Mouse (Mus musculus) olfactory bulb, adult 2 months (tissue): ENCODE measurements around the gene Epha3. TPM values are rescaled to one million over a fixed set of nuclear protein-coding genes. Genes with fewer than 3 reads are reported as not detected.

ENCODE experiments used
- H3K27ac ChIP-seq: fragments of 200-500 bp; 2 replicates; pipeline ENCODE4 v1.5.1; 2012; ENCODE audit warnings: low read depth, low read length; ENCODE audit not compliant: insufficient read depth
- H3K4me1 ChIP-seq: fragments of 200-500 bp; 2 replicates; pipeline ENCODE4 v1.6.1; 2012; ENCODE audit warnings: low read length; ENCODE audit not compliant: control insufficient read depth, insufficient read depth
- H3K4me3 ChIP-seq: fragments of 200-500 bp; 2 replicates; pipeline ENCODE4 v1.5.1; 2012; ENCODE audit warnings: mild to moderate bottlenecking, low read depth, low read length, moderate library complexity; ENCODE audit not compliant: insufficient read depth
- CTCF ChIP-seq: fragments of 200-500 bp; IDR thresholded peaks from 2 replicates; pipeline ENCODE4 v1.5.1; 2012; ENCODE audit warnings: low read depth, mild to moderate bottlenecking, low read length, moderate library complexity; ENCODE audit not compliant: insufficient read depth
- POLR2A ChIP-seq: fragments of 200-500 bp; IDR thresholded peaks from 2 replicates; pipeline ENCODE4 v1.6.1; 2012; ENCODE audit warnings: mild to moderate bottlenecking, low read depth, low read length, moderate library complexity; ENCODE audit not compliant: insufficient read depth
- WGBS: fragments of 180-500 bp; shearing (Covaris S2); methylation state at CpG from one replicate; pipeline ENCODE4 v1.1.7; 2018; 5-methylcytosine and 5-hydroxymethylcytosine counted together
- polyA plus RNA-seq: library from polyadenylated mRNA; stranded (reverse); fragments of >200 nt; gene quantifications from 2 replicates; pipeline ENCODE4 v1.2.4, GENCODE M21; 2012; ENCODE audit warnings: low replicate concordance; ENCODE audit not compliant: missing spikeins, insufficient read depth, insufficient read length

Epha3 gene
- polyA plus RNA-seq, 1 experiment, result not detected

DNA sequence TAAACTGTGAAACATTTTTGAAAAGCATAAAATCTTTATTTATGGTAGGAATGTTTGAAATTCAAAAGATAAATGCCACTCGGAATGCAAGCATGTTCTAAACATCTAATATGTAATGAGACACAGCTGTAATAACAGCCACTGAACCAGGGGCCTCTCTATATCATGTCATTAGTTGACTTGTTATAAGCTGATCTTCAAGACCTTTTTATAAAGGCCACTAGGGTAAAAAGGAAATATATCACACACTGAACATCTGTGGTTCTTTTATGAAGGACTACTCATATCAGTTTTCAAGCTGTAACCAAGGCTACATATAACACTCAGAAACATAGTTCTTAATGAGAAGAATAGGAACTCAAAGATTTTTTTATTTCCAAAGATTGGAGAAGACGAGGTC lies 221.3 kb downstream of the Epha3 start:
- WGBS, result 79% methylated on average over 2 of the region's 2 CpGs
- TF ChIP-seq CTCF (no peak), POLR2A (no peak)

DNA sequence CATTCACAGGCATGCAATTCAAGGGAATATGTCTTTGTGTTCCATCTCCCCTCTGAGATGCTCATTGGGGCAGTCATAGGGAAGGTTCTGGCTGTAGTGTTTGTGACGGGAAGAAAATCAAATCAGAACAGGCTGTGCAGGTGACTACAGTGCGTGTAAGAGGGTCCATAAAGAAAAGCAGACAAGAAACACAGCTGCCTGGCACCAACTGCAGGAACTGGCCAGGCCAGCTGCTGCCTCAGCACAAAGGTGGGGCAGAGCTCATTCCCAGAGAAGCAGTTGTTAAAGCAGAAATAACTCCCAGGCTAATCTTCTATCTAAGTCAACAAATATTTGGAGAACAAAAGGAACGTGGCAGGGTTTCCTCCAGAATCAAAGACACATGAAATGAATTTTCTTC lies 222.4 kb downstream of the Epha3 start:
- H3K27ac ChIP-seq, result no peak overlapping the region
- no peak overlapping the region for H3K4me3 ChIP-seq
- 59% methylated on average over 3 of the region's 3 CpGs for WGBS
- no peaks in the 10 kb centered on the region for H3K4me1 ChIP-seq
- TF ChIP-seq CTCF (no peak), POLR2A (no peak)

More for the DNA sequence above, 221.3 kb downstream of the Epha3 start:
- no peak overlapping the region for H3K4me3 ChIP-seq
- no peak overlapping the region for H3K27ac ChIP-seq
- no peaks in the 10 kb centered on the region for H3K4me1 ChIP-seq

DNA sequence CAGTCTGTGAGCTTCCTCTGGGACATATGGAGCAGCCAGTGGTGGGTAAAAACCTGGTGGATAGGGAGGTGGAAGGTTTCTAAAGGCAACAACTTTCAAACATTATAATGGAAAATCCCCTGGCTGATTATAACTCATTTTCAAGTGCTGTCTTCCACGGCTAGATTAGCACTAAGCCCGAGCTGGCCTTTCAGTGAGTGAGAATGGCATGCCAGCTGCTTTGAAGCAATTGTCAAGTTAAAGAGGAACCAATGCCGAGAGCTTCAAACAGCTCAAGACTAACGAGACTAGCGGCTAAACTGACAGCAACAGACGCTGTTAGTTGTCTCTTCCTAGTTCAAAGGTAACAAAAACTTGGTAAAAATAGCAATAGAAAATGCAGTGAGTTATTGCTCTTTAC lies 225.3 kb downstream of the Epha3 start:
- TF ChIP-seq POLR2A (no peak), CTCF (no peak)
- Histone ChIP-seq H3K4me1 (no peaks in the 10 kb centered on the region), H3K27ac (no peak overlapping the region), H3K4me3 (no peak overlapping the region)
- whole genome bisulfite sequencing, result 41% methylated on average over 6 of the region's 6 CpGs

DNA sequence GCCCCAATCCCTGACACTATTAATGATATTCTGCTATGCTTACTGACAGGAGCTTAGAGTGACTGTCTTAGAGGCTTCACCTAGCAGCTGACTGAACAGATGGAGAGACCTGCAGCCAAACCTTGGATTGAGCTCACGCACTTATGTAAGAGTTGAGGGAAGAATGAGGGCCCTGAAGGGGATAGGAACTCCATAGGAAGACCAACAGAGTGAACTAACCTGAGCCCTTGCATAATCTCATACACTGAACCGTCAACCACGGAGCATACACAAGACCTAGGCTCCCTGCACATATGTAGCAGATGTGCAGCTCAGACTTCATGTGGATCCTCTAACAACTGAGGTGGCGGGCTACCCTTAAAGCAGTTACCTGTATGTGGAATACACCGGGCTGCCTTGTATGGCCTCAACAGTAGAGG lies 230.2 kb downstream of the Epha3 start:
- Histone ChIP-seq H3K4me1 (no peaks in the 10 kb centered on the region), H3K4me3 (no peak overlapping the region), H3K27ac (no peak overlapping the region)
- 91% methylated on average over 5 of the region's 5 CpGs for WGBS
- TF ChIP-seq POLR2A (no peak), CTCF (no peak)

DNA sequence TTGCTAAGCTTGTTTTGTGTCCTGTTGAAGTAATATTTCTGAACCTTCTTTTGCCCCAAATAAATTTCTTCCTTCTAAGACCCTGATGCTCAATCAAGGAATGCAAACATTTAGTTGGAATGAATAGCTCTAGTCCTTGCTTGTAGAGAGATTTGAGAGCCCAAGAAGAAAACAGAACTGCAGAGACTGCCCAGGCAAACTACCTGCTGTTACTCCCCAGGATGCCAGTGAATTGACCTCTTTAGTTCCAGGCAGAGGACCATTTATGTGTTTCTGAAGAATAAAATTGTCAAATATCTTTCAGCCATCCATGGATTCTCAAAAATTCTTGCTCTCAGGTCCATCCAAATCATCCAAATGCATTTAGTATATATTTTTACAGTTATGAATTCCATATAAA lies 238.7 kb downstream of the Epha3 start:
- TF ChIP-seq POLR2A (no peak), CTCF (no peak)
- Histone ChIP-seq H3K27ac (no peak overlapping the region), H3K4me3 (no peak overlapping the region), H3K4me1 (no peaks in the 10 kb centered on the region)

DNA sequence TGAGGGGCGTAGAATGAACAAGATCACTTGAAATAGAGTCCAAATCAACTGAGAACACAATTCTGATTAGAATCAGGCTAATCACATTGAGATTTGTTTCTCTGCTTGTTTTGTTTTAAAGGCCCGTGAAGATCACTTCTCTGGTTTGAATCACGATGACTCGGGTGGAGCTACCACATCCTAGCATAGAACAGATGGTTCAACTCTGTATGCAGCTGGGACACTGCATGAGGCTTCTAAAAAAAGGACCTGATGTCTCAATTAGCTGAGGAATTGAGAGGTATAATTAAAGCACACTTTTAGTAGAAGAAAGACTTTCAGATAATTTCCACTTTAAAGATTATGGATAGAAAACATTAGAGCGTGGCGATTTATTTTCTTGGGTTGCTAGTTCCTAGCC lies 242.1 kb downstream of the Epha3 start:
- no peaks in the 10 kb centered on the region for H3K4me1 ChIP-seq
- H3K27ac ChIP-seq, result no peak overlapping the region; the same call in 1 of the 2 replicates
- TF ChIP-seq CTCF, result no peak
- TF ChIP-seq POLR2A, result no peak
- 28% methylated on average over 6 of the region's 6 CpGs for WGBS
- no peak overlapping the region for H3K4me3 ChIP-seq

DNA sequence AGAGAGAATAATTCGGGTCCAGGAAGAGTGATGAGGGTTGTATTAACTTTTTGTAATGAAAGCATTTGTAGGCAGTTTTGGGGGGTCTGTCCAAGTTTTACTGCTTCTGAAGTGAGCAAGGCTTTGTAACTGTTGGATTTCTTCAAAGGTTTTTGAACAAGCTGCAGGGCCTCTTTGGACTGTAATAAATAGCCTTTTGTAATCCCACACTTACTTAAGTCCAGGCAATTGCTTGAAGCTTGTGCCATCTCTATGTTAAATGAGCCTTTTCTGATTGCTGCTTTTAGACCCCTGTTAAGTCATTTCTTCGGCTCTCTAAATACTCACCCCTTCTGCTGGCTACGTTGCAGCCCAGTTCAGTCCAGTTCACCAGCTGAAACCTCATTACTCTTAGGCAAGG lies 248.6 kb downstream of the Epha3 start:
- no peaks in the 10 kb centered on the region for H3K4me1 ChIP-seq
- no peak overlapping the region for H3K27ac ChIP-seq
- no peak overlapping the region for H3K4me3 ChIP-seq
- 44% methylated on average over 3 of the region's 3 CpGs for WGBS
- TF ChIP-seq POLR2A, result no peak
- TF ChIP-seq CTCF, result no peak

DNA sequence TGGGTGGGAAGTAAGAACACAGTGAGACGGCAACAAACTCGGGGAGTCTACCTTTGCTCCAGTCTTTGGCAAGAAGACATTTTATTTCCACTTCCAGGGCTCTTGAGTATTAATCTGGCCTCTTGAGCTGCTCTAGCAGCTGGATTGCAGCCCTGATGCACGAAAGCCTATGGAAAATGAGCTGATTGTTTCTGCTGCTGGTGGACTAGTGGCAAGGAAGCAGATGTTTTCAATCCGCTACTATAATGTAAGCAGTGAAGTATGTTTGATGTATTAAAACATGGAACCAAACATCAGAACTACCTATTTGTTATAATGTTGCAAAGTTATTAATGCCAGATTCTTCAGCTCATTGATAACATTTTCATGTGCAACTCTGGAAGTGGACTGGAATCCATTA lies 251.0 kb downstream of the Epha3 start:
- Histone ChIP-seq H3K4me1 (no peaks in the 10 kb centered on the region), H3K27ac (no peak overlapping the region), H3K4me3 (no peak overlapping the region)
- 86% methylated on average over 4 of the region's 4 CpGs for WGBS
- TF ChIP-seq CTCF (no peak), POLR2A (no peak)

DNA sequence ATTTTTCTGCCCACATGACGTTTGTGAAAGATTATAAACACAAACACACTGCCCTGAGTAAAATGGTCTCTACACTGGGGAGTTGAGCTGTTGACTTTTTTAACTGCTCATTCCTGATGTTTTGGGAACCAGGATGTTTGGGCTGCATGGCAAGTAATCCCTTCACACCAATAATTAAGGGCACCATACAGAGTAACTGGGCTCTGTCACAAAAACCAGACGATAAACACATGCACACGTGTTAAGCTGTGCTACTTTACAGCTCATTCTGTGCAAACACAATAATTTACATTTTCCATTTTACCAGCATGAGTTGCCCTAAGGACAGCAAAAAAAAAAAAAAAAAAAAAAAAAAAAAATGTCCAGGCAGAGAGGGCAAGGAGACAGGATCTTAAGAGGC lies 263.7 kb downstream of the Epha3 start:
- WGBS, result 33% methylated on average over 3 of the region's 3 CpGs
- H3K4me1 ChIP-seq, result no peaks in the 10 kb centered on the region
- TF ChIP-seq POLR2A (no peak), CTCF (no peak)
- H3K4me3 ChIP-seq, result no peak overlapping the region
- H3K27ac ChIP-seq, result no peak overlapping the region

DNA sequence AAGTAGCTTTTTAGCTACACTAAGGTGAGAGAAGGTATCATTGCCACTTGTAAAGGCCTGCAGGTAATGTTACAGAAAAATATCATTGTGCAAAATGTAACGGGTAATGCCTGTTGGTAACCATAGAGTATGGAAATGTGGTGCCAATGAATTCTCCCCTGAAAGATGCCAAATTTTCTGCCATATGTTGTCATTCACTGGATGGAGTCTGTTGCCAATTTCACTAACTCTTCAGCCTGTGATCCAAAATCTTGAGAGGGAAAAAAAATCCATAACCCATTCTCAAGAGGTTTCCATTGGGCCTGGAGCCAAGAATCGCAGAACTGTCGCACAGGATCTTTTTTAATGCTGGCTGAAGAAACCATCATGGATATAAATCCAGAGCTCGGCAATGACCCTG lies 269.3 kb downstream of the Epha3 start:
- Histone ChIP-seq H3K27ac (no peak overlapping the region), H3K4me1 (no peaks in the 10 kb centered on the region), H3K4me3 (no peak overlapping the region)
- TF ChIP-seq CTCF (no peak), POLR2A (no peak)
- WGBS, result 86% methylated on average over 4 of the region's 4 CpGs

DNA sequence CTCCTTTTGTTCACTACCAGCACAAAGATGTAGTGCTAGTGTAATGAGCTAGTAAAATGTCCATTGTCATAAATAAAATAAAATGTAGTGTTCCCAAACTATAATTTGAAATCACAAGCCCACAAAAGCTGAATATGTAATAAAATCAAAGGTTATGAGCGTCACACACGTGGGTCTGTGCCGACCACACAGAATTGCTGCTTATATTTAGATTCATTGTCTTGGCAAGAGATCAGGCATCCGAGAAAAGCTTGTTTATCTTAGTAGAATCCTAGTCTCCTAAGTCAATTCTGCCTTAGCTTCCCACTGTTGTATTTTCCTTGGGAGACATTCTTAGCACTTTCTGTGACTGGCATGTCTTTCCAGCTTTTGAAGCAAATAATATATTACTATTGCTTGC lies 294.2 kb downstream of the Epha3 start:
- H3K27ac ChIP-seq, result no peak overlapping the region
- no peak for TF ChIP-seq POLR2A
- H3K4me1 ChIP-seq, result no peaks in the 10 kb centered on the region
- no peak overlapping the region for H3K4me3 ChIP-seq
- WGBS, result 46% methylated on average over 4 of the region's 4 CpGs
